Mouse (Mus musculus): ENCODE data around the gene Nucks1. TPM values are rescaled to one million over a fixed set of nuclear protein-coding genes. Genes with fewer than 3 reads are reported as not detected.

Gene Nucks1
- total RNA-seq, 2 experiments from 2014 or later = 53.8 to 53.9 TPM

DNA sequence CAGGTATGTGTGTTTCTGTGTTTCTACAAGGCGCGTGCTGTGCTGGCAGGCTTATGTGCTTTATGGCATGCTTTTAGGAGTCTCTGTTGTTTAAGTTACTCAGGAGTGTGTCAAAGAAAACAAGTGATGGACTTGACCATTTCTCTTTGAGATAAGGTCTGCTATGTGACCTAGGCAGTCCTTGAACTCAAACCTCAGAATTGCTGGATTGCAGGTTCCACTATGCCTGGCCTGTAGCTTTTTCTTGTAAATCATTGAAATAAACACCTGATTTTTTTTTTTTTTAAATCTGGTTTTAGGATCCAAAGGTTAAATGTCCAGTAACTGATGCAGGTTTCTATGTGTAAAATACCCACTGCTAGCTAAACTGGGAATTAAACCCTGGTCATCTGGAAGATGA lies 8.7 kb downstream of the Nucks1 start:
- DNase-seq = no peak

DNA sequence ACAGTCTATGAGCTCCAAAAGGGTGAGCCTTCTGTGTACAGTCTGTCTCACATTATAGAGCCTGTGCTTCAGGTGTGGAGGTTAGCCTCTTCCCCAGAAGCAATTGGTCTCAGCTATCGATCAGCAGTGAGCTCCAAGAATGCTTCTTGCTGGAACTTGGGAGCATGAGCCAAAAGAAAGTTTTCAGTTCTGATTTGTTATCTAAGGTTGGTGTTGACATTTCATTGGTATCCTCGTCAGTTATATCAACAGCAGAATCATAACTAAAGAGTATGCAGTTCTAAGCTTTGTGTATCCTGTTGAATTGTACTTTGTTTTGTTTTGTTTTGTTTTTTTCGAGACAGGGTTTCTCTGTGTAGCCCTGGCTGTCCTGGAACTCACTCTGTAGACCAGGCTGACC lies 11.8 kb downstream of the Nucks1 start:
- no peak for DNase-seq

DNA sequence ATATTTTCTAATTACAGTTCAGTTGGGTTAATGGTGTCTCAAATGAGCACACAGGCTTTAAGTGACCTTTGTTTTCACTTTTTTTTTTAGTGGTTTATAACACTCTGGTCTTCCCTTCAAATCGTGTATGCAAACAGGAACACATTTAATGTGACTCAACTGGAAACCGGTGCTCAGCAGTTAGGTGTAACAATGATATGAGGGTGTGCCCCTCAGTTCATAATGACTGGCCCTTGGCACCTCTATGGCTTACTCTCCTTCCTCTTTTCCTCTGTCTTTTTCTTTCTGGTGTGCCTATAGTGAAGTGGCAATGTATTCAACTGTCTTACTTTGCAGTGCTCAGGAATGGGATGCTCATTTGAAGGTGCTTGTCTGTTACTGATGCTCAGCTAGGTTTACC lies 23.1 kb downstream of the Nucks1 start:
- DNase-seq = no peak

DNA sequence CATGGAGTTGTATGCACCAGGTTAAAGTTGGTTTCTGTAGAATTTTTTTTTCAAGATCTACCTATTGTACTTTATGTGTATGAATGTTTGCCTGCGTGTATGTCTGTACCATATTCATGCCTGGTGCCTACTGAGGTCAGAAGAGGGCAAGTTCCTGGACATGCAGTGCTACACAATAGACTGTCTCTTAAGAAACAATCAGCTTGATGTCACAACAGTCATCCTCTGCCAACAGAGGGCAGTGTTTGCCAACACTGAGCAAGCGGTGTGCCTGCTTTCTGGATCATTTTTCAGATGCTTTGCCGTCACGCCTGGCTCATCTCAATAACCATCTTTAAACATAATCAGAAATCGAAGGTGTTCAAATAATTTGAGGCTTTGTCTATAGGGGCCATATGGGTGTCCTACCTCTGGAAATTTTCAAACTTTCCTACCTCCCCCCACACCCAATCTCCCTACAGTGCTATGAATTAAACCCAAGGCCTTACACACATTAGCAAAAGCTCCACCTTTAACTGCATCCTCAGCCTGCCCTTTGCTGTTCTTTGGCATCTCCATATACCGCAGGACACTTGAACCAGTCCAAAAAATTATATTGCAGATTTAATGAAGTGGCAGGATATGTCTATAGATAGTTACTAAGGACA lies 27.4 kb downstream of the Nucks1 start:
- no peak for DNase-seq

DNA sequence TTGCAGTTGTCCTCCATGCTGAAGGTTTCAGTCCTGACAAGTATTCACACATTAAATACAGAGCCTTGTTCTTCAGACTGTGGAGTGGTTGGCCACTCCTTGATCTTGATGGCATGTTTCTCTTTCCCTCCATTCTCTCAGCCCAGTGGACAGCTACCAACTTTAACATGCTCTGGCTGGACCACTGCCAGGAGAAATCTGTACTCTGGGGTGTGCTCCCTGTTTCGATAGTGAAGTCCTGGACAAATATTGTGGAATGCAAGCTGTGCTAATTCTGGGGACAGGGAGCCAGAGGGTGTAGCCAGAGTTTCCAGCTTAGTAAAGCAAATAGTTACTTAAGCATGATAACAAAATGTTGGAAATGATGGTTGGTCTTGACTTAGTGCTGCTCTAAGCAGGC lies 28.5 kb downstream of the Nucks1 start:
- no peak for DNase-seq

DNA sequence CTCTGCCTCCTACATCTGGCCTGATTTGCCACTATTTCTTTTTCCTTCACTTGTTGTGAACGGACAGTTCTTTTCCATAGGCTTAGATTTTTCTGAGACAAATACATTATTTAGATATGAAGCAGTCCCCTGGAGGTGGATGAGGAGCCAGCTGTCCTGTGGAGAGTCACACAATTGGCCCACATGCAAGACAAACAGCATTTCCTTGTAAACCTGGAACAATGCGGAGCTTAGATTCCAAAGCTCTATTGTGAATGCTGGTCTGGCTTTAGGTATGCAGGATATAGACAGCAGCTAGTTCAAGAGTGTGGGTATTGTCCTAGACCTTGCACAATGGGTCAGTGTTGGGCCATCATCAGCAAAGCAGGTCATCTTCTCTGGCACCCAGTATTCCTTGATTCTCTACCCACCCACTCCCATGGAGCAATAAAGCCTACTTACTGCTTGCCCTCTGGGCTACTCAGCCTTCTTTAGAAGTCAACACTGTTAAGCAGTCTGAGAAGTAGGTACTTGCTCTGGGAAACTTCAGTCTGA lies 30.4 kb downstream of the Nucks1 start:
- DNase-seq = no peak

DNA sequence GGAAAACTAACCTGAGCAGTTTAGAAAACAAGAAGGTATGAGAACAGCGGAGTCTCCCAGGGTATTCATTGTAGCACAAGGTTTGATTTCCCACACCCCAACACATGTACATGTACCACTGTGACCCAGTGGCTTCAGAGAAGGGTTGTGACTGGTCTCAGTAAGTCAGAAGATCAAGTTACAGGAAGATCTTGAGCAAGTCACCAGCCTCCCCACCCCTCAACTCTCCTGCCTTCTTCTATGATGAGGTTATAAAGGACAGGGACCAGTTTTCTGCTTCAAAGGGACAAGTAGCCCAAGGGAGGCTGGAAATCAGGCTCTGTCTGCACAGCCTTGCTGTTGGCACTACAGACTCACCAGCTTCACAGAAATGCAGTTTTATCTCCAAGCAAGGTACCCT lies 31.2 kb downstream of the Nucks1 start:
- DNase-seq = no peak

DNA sequence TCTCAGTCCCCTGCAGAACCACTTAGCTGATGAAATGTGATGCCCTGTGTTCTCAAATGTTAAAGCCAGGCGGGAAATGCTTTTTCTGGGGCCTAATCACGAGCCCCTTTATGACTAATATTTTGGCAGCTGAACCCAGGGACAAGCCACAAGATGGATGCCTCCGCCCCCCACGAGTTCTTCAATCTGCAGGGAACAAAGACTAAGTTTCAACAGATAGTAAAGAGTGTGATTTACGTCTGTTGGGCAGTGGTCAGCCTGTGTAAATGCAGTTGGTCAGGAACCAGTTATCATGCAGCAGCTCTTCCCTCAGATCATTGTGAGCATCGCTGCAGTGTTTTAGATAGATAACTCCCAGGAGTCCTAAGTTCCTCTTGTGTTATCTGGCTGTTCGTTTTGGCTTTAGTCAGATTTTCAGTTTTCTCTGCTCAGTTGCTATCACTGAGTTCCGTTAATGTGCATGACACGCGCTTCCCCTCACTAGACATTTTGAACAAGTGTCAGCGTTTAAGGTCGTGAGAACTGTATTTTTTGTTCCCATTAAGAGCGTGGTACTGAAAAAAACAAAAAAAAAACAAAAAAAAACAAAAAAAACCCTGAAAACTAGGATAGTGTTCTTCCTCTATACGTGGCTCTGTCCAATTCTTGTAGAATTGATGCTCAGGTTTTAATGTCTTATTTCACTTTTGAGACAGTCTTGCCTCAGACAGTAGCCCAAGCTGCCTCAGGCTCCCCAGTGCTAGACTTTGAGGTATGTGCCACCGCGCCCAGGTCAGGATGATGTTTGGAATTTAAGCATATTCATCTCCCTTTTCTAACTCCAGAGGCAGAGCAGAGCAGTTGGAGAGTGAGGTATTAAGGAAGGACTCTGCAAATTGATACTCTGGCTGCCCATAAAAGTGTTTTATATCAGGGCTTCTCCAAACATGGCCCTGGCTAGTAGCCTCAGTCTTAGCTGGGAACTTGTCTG lies 32.6 kb downstream of the Nucks1 start:
- no peak for DNase-seq

DNA sequence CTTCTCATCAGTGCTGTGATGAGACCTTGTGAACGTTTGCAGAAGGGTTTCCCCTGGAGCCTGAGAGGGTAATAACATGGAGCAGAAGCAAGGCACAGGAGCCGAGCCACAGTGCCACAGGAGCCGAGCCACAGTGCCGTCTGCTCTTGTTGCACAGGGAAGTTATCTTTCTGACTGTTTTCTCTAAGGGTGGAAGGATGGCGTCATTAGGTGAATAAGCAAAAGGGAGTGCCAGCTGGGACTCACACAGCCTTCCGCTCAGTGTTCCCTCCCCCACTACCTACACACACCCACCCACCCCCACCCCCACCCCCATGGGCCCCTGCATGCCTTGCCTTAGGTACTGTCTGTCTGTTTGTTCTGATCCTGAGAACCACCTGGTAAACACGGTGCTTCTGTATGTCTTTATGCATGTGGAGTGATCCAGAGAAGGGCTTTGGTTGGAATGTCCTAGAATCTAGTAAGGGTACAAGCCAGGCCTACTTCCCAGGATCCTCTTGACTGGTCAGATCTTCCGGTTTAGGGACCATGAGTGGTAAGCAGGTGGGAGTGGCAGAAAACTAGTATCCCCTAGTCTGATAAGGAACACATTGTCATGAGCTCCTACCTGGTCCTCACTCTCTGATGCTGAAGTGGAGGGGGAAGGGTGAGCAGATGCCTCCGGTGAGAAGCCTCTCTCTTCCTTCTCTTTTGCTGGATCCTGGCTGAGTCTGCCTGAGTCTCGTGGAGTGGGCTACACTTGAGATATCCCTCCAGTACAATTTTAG lies 35.5 kb downstream of the Nucks1 start:
- DNase-seq = no peak

DNA sequence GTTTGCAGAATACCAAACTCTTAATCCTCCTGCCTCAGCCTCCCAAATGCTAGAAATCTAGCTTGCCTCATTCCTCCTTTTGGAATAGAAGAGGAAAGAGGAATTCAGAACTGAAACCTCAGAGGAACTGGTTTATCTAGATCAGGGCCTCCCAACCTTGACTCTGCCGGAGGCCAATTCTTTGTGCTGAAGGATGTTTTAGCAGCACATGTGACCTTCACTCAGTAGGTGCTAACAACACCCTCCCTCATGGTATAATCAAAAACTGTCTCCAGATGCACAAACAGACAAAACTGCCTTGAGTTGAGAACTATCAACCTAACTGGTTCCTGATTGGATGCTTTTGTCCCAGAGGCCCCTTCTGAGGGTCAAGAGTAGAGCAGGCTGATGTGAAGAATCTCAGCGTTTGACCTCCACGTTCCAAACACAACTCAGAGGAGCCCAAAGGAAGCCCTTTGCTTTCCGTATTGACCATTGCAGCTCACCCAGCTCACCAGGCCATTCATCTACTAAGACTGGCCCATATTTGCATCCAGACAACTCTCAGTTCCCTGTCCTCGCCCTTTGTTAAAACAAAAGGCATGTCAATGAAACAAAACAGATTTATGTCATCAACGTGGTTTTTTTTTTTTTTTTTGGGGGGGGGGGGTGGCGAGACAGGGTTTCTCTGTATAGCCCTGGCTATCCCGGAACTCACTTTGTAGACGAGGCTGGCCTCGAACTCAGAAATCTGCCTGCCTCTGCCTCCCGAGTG lies 36.3 kb downstream of the Nucks1 start:
- DNase-seq = no peak

DNA sequence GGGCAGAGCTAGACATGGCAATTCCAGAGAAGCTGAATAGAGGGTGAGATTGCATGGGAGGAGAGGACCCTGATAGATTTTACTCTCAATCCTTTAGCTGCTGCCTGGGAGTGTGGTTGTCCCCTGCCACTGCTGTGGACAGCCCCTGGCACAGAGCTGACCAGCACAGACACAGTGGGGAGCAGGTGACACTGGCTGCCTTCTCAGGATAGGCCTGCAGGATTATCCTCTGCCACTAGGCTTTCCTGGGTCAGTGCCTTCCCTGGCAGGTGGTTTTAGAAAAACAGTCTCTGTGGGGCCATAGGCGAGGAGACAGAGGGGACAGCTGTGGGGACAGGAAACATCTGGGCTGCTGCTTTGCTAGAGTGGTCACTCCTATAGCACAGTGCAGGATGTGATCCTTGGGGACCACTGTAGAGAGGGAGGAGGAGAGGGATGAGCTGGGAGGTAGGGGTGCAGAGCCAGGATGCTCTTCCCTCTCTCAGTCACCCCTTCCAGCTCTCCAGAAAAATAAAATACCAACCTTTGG lies 37.7 kb downstream of the Nucks1 start:
- DNase-seq = no peak

DNA sequence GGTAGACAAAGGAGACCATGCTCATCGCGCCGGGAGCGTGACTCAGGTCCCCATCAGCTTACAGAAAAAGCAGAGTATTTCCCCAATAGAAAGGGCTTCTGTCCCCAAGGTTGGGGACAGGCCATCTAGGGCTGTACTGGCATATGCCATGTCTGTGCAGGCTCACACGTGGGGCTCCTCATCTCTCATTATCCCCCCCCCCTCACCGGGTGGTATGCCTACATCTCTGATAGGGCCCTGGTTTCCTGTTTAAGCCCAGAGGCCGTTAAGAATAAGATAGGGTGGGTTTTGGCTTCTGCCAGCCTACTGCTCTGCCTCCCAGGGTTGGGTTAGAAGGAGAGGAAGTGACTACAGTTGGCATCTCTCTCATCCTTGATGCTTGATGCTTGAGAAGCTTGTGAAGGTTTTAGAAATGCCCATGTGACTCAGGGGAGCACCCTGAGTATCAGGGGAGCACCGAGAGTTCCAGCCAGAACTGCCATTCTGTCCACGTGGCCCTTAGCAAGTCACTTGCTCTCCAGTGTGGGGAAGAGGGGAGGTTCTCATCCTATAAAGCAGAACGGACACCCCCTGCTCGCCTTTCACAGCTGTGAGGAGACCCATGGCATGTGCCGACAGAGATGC lies 44.0 kb downstream of the Nucks1 start:
- no peak for DNase-seq

DNA sequence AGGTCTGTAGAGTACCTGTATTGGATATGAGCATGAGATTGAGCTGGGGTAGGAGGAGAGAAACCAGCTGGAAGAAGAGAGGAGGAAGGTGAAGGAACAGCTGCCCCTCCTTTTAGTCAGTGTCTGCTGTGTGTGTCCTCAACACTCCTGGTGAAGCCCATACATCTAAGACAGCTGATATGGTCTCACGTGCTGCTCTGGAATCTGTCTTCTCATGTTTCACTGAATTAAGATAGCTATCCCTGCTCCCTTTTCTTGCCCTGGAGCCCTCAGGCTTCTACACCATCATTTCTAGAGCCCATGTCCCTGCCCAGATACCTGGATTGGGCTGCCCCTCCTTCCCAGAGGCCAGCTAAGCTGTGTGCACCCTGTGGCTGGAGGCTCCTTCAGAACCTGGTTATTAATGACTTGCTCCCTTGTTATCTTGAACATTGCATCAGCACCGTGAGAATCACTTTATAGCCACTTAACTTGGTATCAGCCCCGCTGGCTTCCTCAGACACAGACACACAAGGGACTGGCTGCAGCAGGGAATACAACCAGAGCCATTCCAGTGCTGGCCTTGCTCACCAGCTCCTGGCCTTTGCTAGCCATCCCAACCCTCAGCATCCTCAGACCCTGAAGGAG lies 44.9 kb downstream of the Nucks1 start:
- no peak for DNase-seq

DNA sequence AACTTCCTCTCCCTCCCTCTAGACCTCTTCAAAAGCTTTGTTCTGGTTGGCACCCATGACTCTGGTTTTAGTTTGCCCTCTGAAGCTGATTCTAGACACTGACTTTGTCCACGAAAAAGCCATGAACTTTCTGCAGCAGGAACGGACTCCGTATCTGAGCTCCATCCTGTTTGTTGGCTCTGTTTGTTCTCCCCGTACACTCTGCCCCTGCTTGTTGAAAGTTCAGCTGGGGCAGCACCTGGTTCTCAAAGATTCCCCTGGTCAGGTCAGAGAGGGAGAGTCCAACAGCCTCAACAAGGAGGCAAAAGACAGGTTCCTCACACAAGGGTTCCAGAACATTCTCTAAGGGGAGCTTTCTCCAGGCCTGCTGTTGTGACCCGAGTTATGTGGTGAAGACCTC lies 47.1 kb downstream of the Nucks1 start:
- DNase-seq = no peak

DNA sequence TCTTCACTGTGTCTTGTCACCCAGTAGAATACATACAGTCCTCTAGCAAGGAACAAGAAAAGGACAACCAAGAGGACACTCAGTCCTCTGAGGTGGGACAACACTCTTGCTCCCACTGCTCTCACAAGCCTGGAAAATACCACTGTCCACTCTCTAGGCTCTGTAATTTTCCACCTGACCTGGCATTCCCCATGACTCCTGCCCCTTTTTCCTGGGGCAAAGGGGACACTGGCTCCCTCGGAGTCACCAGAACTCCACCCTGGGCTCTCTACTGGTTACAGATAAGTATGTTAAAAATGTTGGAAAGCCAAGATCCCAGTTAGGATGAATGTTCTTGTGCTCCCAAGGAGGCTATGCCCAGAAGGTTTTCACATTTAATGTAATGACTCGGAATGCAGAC lies 50.7 kb downstream of the Nucks1 start:
- DNase-seq = no peak

DNA sequence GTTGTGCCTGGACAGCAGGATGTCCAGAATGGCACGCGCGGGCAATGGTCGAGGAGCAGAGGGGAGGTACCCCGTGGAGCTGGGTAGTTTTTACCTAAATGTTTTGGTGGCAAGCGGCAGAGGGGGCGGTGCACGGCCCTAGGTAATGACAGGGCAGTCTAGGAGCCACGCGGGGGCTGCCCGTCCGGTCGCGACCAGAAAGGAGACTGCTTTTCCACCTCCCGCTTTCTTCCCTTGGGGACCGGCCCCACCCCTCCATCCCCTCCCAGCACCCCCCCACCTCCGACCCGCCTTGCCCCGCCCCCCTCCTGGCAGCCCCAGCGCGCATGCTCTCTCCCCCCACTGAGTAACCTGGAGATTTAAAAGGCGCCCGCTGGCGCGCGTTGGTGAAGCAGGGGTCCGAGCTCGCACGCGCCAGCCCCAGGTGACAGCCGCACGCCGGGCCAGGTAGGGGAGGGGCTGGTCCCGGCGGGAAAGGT lies 52.3 kb downstream of the Nucks1 start, which contains the start of gene Slc45a3:
Slc45a3 (plus strand) TSS at position 362 of the 479 bp plus-strand sequence.
- no peak for DNase-seq

DNA sequence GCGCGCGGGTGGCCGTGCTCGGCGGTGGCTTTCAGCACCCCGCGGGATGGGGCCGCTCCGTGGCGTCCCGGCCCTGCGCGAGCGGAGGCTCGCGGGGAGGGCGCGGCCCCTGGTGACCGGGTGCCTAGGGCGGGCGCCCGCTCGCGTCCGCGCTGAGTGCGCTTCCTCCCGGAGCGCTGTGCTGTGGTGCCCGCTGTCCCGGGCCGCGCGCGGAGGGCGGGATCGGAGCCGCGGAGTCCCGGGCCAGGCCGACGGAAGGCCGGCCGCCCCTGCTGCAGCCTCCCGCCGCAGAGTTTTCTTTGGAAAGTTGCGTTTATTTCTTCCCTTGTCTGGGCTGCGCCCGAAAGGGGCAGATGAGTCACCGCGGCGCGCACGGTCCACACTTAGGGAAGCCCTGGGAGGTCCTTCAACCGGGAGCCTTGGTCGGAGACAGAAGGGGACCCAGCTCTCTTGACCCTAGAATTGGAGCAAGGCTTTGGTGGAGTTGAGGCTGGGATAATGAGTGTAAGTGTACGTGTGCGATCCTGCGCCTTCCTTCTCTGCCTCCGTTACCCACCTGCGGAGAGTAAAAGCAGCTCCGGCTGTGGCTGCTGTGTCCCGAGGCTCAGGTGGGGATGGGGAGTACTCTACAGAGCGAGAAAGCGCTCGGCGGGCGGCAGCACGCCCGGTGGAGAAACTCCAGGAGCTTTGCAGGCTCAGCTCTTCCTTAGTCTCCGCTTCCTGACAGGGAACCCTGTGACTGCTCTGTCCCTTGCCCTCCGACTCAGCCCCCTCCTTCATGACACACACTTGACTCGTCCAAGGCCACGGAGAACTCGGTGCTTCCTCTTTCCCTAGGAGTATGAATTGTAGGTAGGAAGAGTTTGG lies 53.0 kb downstream of the Nucks1 start:
- no peak for DNase-seq

DNA sequence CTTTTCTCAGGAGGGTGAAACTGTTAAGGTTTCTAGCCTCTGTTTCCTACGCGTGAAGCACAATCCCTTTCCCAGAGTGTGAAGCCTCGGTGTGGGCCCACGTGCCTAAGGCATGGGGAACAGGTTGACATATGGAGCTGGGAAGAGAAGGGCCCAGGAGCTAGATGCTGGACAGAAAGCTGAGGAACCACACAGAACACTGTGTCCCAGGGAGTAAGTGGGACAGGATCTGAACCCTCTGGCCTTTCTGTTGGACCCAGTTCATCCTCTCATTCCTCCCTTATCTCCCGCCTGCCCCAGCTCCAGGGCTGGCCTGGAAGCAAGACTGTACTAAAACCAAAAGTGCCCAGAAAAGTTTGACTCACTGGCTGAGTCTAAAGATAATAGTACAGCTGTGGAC lies 53.8 kb downstream of the Nucks1 start:
- no peak for DNase-seq

DNA sequence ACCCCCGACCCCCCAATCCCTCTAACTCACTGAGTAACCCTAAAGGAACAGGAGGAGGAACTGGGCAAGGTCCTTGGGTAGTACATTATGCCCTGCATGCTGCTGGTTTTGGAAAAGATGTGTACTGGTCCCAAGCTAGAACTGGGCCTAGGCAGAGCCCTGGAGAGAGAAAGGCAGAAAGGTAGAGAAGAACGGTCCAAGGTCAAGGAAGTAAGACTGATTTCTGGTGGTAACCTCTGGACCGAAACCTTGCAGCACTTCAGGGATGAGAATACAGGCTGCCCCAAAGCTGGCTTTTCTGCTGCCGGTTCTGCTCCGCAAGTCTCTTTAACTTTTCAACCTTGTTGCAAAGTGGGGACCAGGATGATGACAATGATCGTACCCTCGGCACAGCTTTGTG lies 54.2 kb downstream of the Nucks1 start:
- DNase-seq = no peak
